Mouse (Mus musculus): Measurements from ENCODE around the gene Laptm5. TPM values are rescaled to one million over a fixed set of nuclear protein-coding genes. Genes with fewer than 3 reads are reported as not detected.

Gene Laptm5
- total RNA-seq, 2 experiments from 2014 or later = 34.2 to 35.2 TPM

- no peak for DNase-seq (ENCODE audit: low spot score in 2 of 2)
These were observed 66.1 kb downstream of the Laptm5 start for GRCm38 (mm10) chr4:130978981-130979380.

GRCm38 (mm10) chr4:130984416-130985182 lies 71.7 kb downstream of the Laptm5 start:
- DNase-seq (ENCODE audit: low spot score in 2 of 2) = no peak

Other genes starting within 250 kb of the Laptm5 start
- gene Pum1, start 249.8 kb upstream of the Laptm5 start, total RNA-seq (2021) = 100 to 1,000 TPM; 113 to 124 TPM
- 100 to 1,000 TPM; 150 to 156 TPM for gene Sdc3, start 120.6 kb upstream of the Laptm5 start, total RNA-seq (2021)
- under 1 TPM; 0.54 to 0.88 TPM for gene Matn1, start 31.3 kb downstream of the Laptm5 start, total RNA-seq (2021)